Mouse (Mus musculus) urinary bladder, postnatal 25 days (tissue): ENCODE results near the gene Col27a1.

ENCODE experiments used
- DNase-seq: peaks from one replicate; pipeline ENCODE4 v3.0.0; 2022; ENCODE audit warnings: low spot score

Gene Col27a1

GRCm38 (mm10) chr4:63374331-63374730 lies 160.5 kb downstream of the Col27a1 start:
- DNase-seq = no peak

DNA sequence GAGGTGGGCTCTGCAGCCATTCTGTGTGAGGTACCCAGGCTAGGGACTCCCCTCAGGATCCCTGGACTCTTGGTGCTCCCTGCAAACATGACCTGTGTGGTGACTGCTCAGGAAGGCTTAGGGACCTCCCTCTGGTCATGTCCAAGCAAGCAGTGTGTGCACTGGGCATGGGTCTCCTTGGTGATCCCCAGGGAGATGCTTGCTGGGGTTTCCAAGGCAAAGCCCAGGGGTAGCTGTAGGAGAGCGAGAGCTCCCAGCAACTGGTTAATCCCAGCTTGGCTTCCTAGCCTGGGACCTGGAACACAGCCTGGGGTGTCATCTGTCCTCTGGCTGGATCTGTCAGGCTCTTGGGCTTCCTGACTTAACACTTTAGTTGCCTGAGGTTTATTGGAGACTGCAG lies 161.6 kb downstream of the Col27a1 start:
- DNase-seq = no peak

DNA sequence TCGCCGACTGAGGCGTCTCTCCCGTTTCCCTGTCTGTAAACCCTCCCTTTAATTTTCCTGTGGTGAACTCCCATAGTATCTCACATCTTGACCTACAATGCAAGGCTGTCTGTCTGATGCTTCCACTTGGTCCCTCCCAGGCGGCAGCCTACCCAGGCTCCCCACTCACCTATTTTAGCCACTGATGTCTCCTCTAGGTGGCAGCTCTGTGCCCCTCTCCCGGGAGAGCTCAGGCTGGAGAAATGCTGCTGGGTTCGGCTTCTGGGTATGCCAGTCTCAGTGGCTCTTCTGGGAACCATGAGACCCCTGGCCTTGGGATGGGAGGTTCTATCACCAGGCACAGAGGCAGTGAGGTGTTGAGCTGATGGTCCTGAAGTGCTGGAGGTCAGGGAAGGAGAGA lies 163.7 kb downstream of the Col27a1 start:
- DNase-seq = no peak

- no peak for DNase-seq
These were observed 169.0 kb downstream of the Col27a1 start for GRCm38 (mm10) chr4:63382676-63383369.

DNA sequence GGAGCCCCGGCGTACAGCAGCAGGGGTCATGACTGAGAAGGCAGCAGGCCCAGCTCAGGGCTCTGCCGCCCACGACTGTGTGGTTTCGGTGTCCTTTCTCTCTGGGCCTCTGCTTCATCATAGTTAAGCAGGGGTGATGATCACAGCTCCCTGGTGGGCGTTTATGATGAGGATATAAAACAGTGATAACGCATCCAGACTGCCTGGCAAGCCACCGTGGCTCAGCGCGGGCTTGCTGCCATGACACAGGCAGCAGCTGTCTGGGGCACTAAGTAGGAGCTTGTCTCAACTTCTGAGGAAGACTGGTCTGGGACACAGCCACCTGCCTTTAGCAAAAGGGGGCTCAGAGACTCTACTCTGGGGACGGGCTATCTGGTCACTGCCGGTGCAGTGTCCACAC lies 169.7 kb downstream of the Col27a1 start:
- no peak for DNase-seq

DNA sequence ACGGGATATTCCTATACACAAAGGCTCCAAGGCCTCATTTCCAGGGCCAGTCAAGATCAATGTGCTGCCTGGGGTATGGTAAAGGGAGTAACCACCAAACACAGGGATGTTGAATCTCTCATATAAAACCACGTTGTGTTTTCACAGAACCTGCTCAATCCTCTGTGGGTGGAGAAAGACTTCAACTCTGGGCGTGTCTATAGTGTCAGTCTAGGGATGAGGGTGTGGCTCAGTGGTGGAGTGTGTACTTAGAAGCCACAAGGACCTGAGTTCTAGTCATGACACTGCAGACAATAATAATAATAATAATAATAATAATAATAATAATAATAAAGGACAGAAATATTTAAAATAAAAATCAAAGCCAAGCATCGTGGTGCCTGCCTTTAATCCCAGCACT lies 170.5 kb downstream of the Col27a1 start:
- DNase-seq = no peak
